Mouse (Mus musculus) G1E (cell line): ENCODE measurements around the gene Upk1b. TPM values are rescaled to one million over a fixed set of nuclear protein-coding genes. Genes with fewer than 3 reads are reported as not detected.

ENCODE experiments used
- ATAC-seq: 2 replicates; pipeline ENCODE4 v1.8.0; 2016; ENCODE audit warnings: mild to moderate bottlenecking; ENCODE audit not compliant: insufficient number of reproducible peaks, poor library complexity, low FRiP score, severe bottlenecking; ENCODE audit errors: extremely low read depth
- DNase-seq: peaks from one replicate; pipeline ENCODE4 v3.0.0; 2012; ENCODE audit warnings: low spot score
- H3K27me3 ChIP-seq: 2 replicates; pipeline ENCODE4 v1.6.1; 2012; ENCODE audit warnings: mild to moderate bottlenecking, low read length, inconsistent platforms; ENCODE audit not compliant: insufficient read depth
- H3K36me3 ChIP-seq: replicated peaks from 2 replicates; pipeline ENCODE3; 2012; ENCODE audit warnings: mild to moderate bottlenecking, inconsistent platforms
- H3K4me1 ChIP-seq: 2 replicates; pipeline ENCODE4 v1.6.1; 2012; ENCODE audit warnings: low read depth, low read length, inconsistent platforms, mixed read lengths; ENCODE audit not compliant: insufficient read depth
- H3K4me3 ChIP-seq: 2 replicates; pipeline ENCODE4 v1.5.1; 2012; ENCODE audit warnings: low read depth, mild to moderate bottlenecking, inconsistent platforms, low read length, moderate library complexity, mixed read lengths
- H3K9me3 ChIP-seq: replicated peaks from 2 replicates; pipeline ENCODE4 v1.6.1; 2012; ENCODE audit warnings: inconsistent platforms
- CTCF ChIP-seq: IDR thresholded peaks from 2 replicates; pipeline ENCODE4 v1.5.1; 2012; ENCODE audit warnings: low read depth, low read length, inconsistent platforms, mixed read lengths
- GATA1 ChIP-seq: IDR thresholded peaks from 2 replicates; pipeline ENCODE4 v1.6.1; 2012; ENCODE audit warnings: borderline replicate concordance, low read length, inconsistent platforms, mixed read lengths
- GATA2 ChIP-seq: IDR thresholded peaks from 2 replicates; pipeline ENCODE4 v1.6.1; 2012; ENCODE audit warnings: low read depth, low read length, inconsistent platforms, borderline replicate concordance
- POLR2AphosphoS5 ChIP-seq: IDR thresholded peaks from 2 replicates; pipeline ENCODE4 v1.6.1; 2012; ENCODE audit warnings: low read depth, low read length, inconsistent platforms; ENCODE audit not compliant: insufficient replicate concordance
- TAL1 ChIP-seq: conservative IDR thresholded peaks from 2 replicates; pipeline ENCODE4 v1.6.1; 2012; ENCODE audit warnings: low read depth, low read length, inconsistent platforms, mixed read lengths
- polyA plus RNA-seq: library from polyadenylated mRNA; stranded (reverse); fragments of >175 nt; gene quantifications from 2 replicates; pipeline ENCODE4 v1.2.3, GENCODE M21; 2012
- total RNA-seq, 2 experiments: library from RNA; stranded (forward) in 1 of 2; stranded (reverse) in 1 of 2; fragments of 200-1000 nt in 1 of 2; fragments of >200 nt in 1 of 2; fragmentation: Nextera tagmentation in 1 of 2; gene quantifications; 2 replicates each; pipeline ENCODE4 v1.2.3; 2014 to 2017

Gene Upk1b
- total and polyA plus RNA-seq, 3 experiments, result 0.38 TPM; not detected in 2

GRCm38 (mm10) chr16:38758104-38758861 lies 41.8 kb downstream of the Upk1b start:
- Histone ChIP-seq H3K36me3 (no peaks in the 10 kb centered on the region), H3K4me3 (no peak overlapping the region), H3K9me3 (no peaks in the 10 kb centered on the region), H3K4me1 (no peaks in the 10 kb centered on the region), H3K27me3 (0 out of 2 replicates have a peak, but pooled peaks cover 5% of the 10 kb centered on the region)
- DNase-seq, result no peak
- ATAC-seq, result no peak
- TF ChIP-seq POLR2AphosphoS5 (no peak), GATA2 (no peak), GATA1 (no peak), CTCF (no peak), TAL1 (no peak)

GRCm38 (mm10) chr16:38757626-38758025 lies 42.5 kb downstream of the Upk1b start:
- Histone ChIP-seq H3K27me3 (0 out of 2 replicates have a peak, but pooled peaks cover 2% of the 10 kb centered on the region), H3K9me3 (no peaks in the 10 kb centered on the region), H3K4me3 (no peak overlapping the region), H3K36me3 (no peaks in the 10 kb centered on the region), H3K4me1 (no peaks in the 10 kb centered on the region)
- DNase-seq (no peak), ATAC-seq (no peak)
- no peak for TF ChIP-seq POLR2AphosphoS5
- no peak for TF ChIP-seq GATA1
- no peak for TF ChIP-seq CTCF
- no peak for TF ChIP-seq GATA2
- TF ChIP-seq TAL1, result no peak

GRCm38 (mm10) chr16:38756572-38756971 lies 43.6 kb downstream of the Upk1b start:
- Histone ChIP-seq H3K4me3 (no peak overlapping the region), H3K9me3 (no peaks in the 10 kb centered on the region), H3K4me1 (no peaks in the 10 kb centered on the region), H3K36me3 (no peaks in the 10 kb centered on the region), H3K27me3 (0 out of 2 replicates have a peak, but pooled peaks cover 2% of the 10 kb centered on the region)
- ATAC-seq (no peak), DNase-seq (no peak)
- TF ChIP-seq GATA2 (no peak), GATA1 (no peak), POLR2AphosphoS5 (no peak)

- TF ChIP-seq CTCF (no peak), TAL1 (no peak), POLR2AphosphoS5 (no peak), GATA2 (no peak), GATA1 (no peak)
- H3K9me3 ChIP-seq, result no peaks in the 10 kb centered on the region
- H3K4me1 ChIP-seq, result no peaks in the 10 kb centered on the region
- no peaks in the 10 kb centered on the region for H3K36me3 ChIP-seq
- DNase-seq (no peak), ATAC-seq (no peak)
- H3K27me3 ChIP-seq, result 0 out of 2 replicates have a peak, but pooled peaks cover 2% of the 10 kb centered on the region
- H3K4me3 ChIP-seq, result no peak overlapping the region
Observed at GRCm38 (mm10) chr16:38756177-38756503, 44.0 kb downstream of the Upk1b start.

GRCm38 (mm10) chr16:38755452-38756176 lies 44.5 kb downstream of the Upk1b start:
- Histone ChIP-seq H3K4me1 (no peaks in the 10 kb centered on the region), H3K4me3 (no peak overlapping the region), H3K36me3 (no peaks in the 10 kb centered on the region), H3K27me3 (0 out of 2 replicates have a peak, but pooled peaks cover 2% of the 10 kb centered on the region), H3K9me3 (no peaks in the 10 kb centered on the region)
- ATAC-seq (no peak), DNase-seq (no peak)
- TF ChIP-seq CTCF (no peak), GATA1 (no peak), POLR2AphosphoS5 (no peak), TAL1 (no peak), GATA2 (no peak)

GRCm38 (mm10) chr16:38753631-38754030 lies 46.5 kb downstream of the Upk1b start:
- no peak overlapping the region for H3K4me3 ChIP-seq
- 0 out of 2 replicates have a peak, but pooled peaks cover 2% of the 10 kb centered on the region for H3K27me3 ChIP-seq
- ATAC-seq (no peak), DNase-seq (no peak)
- no peak for TF ChIP-seq TAL1
- TF ChIP-seq GATA1, result no peak
- no peak for TF ChIP-seq POLR2AphosphoS5
- no peak for TF ChIP-seq CTCF
- no peaks in the 10 kb centered on the region for H3K36me3 ChIP-seq
- no peaks in the 10 kb centered on the region for H3K4me1 ChIP-seq
- no peaks in the 10 kb centered on the region for H3K9me3 ChIP-seq
